Mouse (Mus musculus) forebrain, embryonic 12.5 days (tissue): ENCODE measurements around the gene Mup7. TPM values are rescaled to one million over a fixed set of nuclear protein-coding genes. Genes with fewer than 3 reads are reported as not detected.
"Not testable (repeated sequence)": the region's sequence is repeated elsewhere in the genome, so short reads cannot be mapped to it uniquely, and the experiment has no call there.

Source experiments
- ATAC-seq: fragments of 200-750 bp; cut with Nextera tagmentation; 2 replicates; pipeline ENCODE4 v1.8.0; 2017; ENCODE audit warnings: moderate TSS enrichment; ENCODE audit not compliant: low FRiP score
- H3K27ac ChIP-seq: fragments of 300-500 bp; sonication (generic); 2 replicates; pipeline ENCODE4 v1.5.1; 2016; ENCODE audit warnings: mild to moderate bottlenecking
- H3K27me3 ChIP-seq: fragments of 300-500 bp; sonication (generic); 2 replicates; pipeline ENCODE4 v1.6.1; 2016; ENCODE audit warnings: mild to moderate bottlenecking
- H3K36me3 ChIP-seq: fragments of 300-500 bp; sonication (generic); replicated peaks from 2 replicates; pipeline ENCODE4 v1.6.1; 2016; ENCODE audit warnings: mild to moderate bottlenecking
- H3K4me1 ChIP-seq: fragments of 300-500 bp; sonication (generic); 2 replicates; pipeline ENCODE4 v1.6.1; 2016
- H3K4me2 ChIP-seq: fragments of 300-500 bp; sonication (generic); 2 replicates; pipeline ENCODE4 v1.6.1; 2016; ENCODE audit warnings: mild to moderate bottlenecking, moderate library complexity
- H3K4me3 ChIP-seq: fragments of 300-500 bp; sonication (generic); replicated peaks from 2 replicates; pipeline ENCODE4 v1.5.1; 2016; ENCODE audit warnings: mild to moderate bottlenecking
- H3K9ac ChIP-seq: fragments of 300-500 bp; sonication (generic); 2 replicates; pipeline ENCODE4 v1.6.1; 2016; ENCODE audit warnings: mild to moderate bottlenecking
- H3K9me3 ChIP-seq: fragments of 300-500 bp; sonication (generic); 2 replicates; pipeline ENCODE4 v1.6.1; 2016
- WGBS: fragments of 180-500 bp; shearing (Covaris S2); methylation state at CpG from one replicate; pipeline ENCODE4 v1.1.7; 2016; 5-methylcytosine and 5-hydroxymethylcytosine counted together
- polyA plus RNA-seq: library from polyadenylated mRNA; unstranded; fragments of >200 nt; fragmentation: Nextera tagmentation; extraction: Ambion mirVana; gene quantifications from 2 replicates; pipeline ENCODE4 v1.2.1, GENCODE M21; 2016

Mup7 gene
- not detected in 2 replicates for polyA plus RNA-seq

DNA sequence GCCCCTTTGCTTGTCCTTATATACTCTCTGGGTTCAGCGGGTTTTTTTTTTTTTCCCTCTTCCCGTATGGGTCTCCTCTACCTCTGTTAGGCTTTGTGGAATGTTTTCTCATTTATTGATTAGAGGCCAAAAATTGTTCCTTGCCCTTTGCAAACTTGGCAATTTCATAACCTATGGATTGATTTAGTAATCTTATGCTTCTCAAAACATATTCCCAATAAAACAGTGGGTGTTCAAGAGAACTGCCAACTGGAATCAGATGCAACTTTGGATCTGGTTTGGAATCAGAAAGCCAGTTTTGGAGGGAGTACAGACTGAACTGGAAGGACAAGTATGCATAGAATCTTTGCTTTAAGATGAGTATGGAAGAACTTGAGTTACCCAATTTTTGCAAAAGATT is at the start of gene Mup7:
Mup7 (minus strand) TSS at position 101 of the 400 bp plus-strand sequence.
- H3K9me3 ChIP-seq, H3K4me2 ChIP-seq, H3K4me3 ChIP-seq, H3K9ac ChIP-seq, H3K36me3 ChIP-seq, H3K4me1 ChIP-seq, H3K27me3 ChIP-seq, ATAC-seq, H3K27ac ChIP-seq: not testable (repeated sequence)
- 75% methylated on average over 2 of the region's 2 CpGs for WGBS

DNA sequence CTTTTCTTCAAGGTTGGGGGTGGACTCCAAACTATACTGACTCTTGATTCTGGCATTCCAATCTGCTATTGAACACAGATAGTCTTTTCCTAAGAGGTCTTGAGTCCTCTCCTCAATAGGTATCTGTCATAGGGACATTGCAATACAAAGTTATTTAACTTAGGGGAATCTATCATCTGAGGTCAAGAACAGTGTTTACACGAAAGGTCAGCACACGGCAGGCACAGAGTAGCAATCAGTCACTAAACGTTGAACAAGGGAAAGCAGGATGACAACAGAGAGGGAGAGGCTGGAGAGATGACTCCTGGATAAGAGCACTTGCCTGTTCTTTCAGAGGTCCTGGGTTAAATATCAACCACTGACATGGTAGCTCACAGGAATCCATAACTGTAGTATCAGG is 9.6 kb upstream of the Mup7 start:
- H3K4me3 ChIP-seq, H3K4me1 ChIP-seq, ATAC-seq, H3K9me3 ChIP-seq, H3K4me2 ChIP-seq, H3K27ac ChIP-seq, H3K27me3 ChIP-seq, H3K9ac ChIP-seq, H3K36me3 ChIP-seq: not testable (repeated sequence)
- WGBS = 83% methylated on average over 3 of the region's 3 CpGs

DNA sequence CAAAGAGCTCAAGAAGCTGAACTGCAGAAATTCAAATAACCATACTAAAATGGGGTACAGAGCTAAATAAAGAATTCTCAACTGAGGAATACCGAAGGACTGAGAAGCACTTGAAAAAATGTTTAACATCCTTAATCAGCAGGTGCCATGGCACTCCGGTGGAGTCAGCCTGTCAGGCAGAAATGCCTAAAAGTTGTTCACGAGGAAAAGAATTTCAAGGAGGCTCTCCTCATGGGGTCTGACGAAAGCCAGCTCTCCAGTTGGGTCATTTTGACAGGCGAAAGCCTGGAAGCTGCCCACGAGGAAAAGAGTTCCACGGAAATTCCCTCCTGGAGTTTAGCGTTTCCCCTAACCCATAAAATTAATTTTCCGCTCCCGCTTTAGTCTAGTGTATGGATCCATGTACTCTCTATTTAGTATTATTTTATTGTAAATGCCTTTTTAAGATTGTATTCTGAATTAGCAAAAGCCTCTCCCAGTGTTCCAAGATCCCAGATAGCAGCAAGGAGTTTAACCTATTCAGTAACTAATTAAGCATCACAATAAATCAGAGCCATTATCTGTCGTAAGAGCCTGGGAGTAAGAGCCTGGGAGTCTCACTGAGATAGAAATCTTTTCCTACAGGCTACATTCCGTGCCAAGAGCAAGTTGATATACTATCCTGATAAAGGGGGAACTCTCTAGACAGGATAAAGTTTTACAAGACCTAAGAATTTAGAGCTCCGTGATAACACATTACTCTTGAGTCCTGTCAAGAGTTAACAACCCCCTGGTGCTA is 40.8 kb downstream of the Mup7 start:
- not testable (repeated sequence) for H3K9ac ChIP-seq, H3K9me3 ChIP-seq, H3K4me2 ChIP-seq, ATAC-seq, H3K27me3 ChIP-seq, H3K4me1 ChIP-seq, H3K36me3 ChIP-seq, H3K27ac ChIP-seq, H3K4me3 ChIP-seq
- 76% methylated on average over 13 of the region's 13 CpGs for WGBS

DNA sequence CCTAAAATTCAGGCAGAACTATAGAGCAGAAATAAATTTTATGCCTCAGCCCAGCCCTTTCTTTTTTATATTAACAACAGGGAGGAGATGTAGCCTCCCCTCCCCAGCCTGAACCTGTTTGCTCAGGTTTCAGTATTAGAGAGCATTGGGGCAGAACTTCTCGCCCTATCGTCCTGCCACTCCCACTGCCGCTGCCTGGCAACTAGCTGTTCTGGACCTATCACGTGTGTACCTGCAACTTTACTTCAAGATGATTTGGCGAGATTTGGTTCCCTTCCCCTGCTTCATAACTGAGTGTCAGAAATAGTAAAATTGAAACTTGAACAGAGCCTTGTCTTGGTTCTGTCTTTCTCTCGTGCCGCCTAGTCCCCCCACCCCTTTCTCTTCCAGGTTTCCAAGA is 50.1 kb downstream of the Mup7 start:
- not testable (repeated sequence) for H3K27ac ChIP-seq, ATAC-seq, H3K9me3 ChIP-seq, H3K9ac ChIP-seq, H3K4me2 ChIP-seq, H3K4me1 ChIP-seq, H3K27me3 ChIP-seq, H3K36me3 ChIP-seq, H3K4me3 ChIP-seq
- 95% methylated on average over 7 of the region's 7 CpGs for WGBS

Other genes with a start within 250 kb of the Mup7 start
- gene Slc46a2, start 155.4 kb downstream of the Mup7 start, polyA plus RNA-seq = 0.06 TPM in 1 of 2 replicates, not detected in the other
- not detected in 2 replicates for gene Mup4, start 109.8 kb downstream of the Mup7 start, polyA plus RNA-seq
- not detected in 2 replicates for gene Mup6, start 106.2 kb downstream of the Mup7 start, polyA plus RNA-seq
- not detected in 2 replicates for gene Mup2, start 83.8 kb upstream of the Mup7 start, polyA plus RNA-seq
- not detected in 2 replicates for gene Mup8, start 152.1 kb upstream of the Mup7 start, polyA plus RNA-seq